Mouse (Mus musculus) CD4-positive, CD25-positive, alpha-beta regulatory T cell, adult 4 months (primary cell): ENCODE results near the gene Cfap161. TPM values are rescaled to one million over a fixed set of nuclear protein-coding genes. Genes with fewer than 3 reads are reported as not detected.

Experiments
- ATAC-seq: one replicate; pipeline ENCODE4 v1.8.0; 2017
- polyA plus RNA-seq, 2 experiments: library from polyadenylated mRNA; unstranded; fragments of 100-300 nt; shearing (Covaris generic); gene quantifications; one replicate each; pipeline ENCODE4 v1.2.1; 2017

Cfap161 gene
- polyA plus RNA-seq, 2 experiments from 2014 or later = not detected

- no peak for ATAC-seq
Measured at GRCm38 (mm10) chr7:83738623-83739462, 55.8 kb downstream of the Cfap161 start.

DNA sequence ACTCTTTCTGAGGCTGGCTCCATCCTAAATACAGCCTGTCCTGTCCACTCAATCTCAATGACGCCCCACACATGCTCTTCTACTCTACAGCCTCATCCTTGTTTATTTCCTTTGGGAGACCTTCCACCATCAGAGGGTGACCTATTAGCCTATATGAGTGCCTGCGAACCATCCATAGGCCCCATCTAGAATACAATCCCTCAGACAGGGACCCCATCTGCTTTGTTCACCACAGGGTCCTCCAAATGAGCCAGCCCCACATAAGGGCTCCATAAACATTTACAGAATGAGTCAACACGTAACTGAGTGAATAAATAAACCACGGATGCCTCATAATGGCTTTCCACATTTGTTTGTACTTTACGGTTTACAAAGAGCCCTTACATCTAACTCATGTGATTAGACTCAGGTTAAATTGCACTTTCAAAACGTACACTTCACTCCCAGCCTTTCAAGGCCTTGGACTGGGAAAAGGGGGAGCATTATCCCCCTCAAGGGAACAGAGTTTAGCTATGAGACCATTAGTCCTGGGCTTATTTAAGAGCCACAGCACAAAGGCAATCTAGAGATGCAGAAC, 56.7 kb downstream of the Cfap161 start:
- ATAC-seq = no peak

GRCm38 (mm10) chr7:83736341-83737115, 58.2 kb downstream of the Cfap161 start:
- no peak for ATAC-seq

GRCm38 (mm10) chr7:83735108-83735781, 59.4 kb downstream of the Cfap161 start:
- no peak for ATAC-seq

DNA sequence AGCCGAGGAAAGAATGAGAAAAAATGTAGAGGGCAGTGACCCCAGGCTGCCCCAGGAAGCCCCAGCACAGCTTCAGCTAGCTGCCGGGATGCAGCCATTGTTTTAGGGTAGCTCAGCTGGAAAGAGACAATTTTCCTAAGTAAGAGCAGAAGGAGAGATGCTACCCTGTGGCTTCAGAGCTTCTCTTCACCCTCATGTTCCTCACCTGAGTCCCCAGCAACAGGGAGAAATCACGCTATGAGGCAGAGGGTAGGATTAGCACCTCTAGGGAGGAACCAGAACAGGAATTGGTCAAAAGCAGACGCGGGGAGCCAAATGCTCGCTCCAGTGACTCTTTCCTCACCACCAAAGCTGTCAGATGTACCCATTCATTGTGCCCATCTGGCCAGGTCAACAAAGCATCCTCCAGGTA, 60.0 kb downstream of the Cfap161 start:
- ATAC-seq = no peak

- no peak for ATAC-seq
Measured at GRCm38 (mm10) chr7:83734246-83734645, 60.4 kb downstream of the Cfap161 start.

- ATAC-seq = no peak
Measured at GRCm38 (mm10) chr7:83732781-83733180, 61.9 kb downstream of the Cfap161 start.

GRCm38 (mm10) chr7:83731961-83732666, 62.6 kb downstream of the Cfap161 start:
- no peak for ATAC-seq

- no peak for ATAC-seq
Measured at GRCm38 (mm10) chr7:83731297-83731696, 63.4 kb downstream of the Cfap161 start.

DNA sequence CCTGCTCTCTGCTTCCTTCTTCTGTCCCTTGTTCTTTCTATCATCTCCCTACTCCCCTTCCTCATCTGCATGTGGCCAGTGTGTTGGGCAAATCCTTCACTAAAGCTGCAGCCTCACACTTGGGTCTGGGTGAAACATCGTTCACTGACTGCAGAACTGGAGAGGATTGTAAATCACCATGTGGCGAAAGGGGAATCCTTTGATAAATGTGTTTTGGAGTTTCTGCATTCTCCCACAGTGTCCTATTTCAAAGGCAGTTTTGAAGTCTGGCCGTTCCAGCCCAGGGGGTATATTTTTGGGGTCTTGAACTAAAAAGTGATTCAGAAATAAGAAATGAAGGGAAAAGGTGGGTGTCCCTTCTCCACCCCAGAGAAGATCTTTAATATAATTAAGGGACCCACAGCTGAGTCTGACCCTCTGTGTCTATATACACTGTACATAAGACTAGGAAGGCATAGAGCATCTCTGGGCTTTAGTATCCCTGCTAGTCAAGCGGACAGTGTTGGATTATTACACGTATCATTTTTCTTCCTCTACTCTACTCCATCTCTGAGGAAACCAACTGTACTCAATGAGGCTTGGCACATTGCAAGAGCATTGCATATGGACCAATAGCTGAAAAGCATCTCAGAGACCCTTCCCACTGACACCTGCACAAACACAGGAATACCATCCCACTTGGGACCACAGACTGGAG, 67.6 kb downstream of the Cfap161 start:
- no peak for ATAC-seq

GRCm38 (mm10) chr7:83725801-83726200, 68.9 kb downstream of the Cfap161 start:
- no peak for ATAC-seq

DNA sequence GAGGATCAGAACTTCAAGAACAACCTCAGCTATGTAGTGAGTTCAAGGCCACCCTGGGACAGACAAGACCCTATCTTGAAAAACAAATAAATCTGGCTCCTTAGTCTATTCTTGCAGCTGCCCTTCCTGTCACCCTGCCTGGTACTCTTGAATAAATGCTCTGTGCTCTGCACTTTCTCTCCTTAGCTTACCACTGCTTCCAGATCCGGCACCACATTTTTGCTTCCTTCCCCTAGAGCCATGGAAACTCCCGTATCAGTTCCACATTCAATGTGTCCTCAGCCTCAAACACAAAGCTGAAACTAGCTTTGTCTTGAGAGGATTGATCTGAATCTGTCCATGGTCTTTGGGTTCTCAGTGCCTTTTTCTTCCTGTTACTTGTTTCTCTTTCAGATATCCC, 70.1 kb downstream of the Cfap161 start:
- ATAC-seq = no peak

Other genes starting within 250 kb of the Cfap161 start
- under 1 TPM; 0.79 to 1.00 TPM for gene Tmc3, start 210.0 kb downstream of the Cfap161 start, polyA plus RNA-seq
- 10 to 100 TPM; 49.3 to 54.4 TPM for gene Stard5, start 162.9 kb downstream of the Cfap161 start, polyA plus RNA-seq
- 100 to 1,000 TPM; 307 to 504 TPM for gene Il16, start 49.2 kb downstream of the Cfap161 start, polyA plus RNA-seq
- gene Tlnrd1, start 89.4 kb upstream of the Cfap161 start, polyA plus RNA-seq = 1 to 10 TPM in 1 of 2 experiments, under 1 TPM in 1; 0.25 to 1.1 TPM
- 10 to 100 TPM; 49.7 to 52.7 TPM for gene Mesd, start 89.6 kb upstream of the Cfap161 start, polyA plus RNA-seq